Mouse (Mus musculus): Measurements from ENCODE around the gene Il11ra2.
"Not testable (repeated sequence)": the region's sequence is repeated elsewhere in the genome, so short reads cannot be mapped to it uniquely, and the experiment has no call there.

- not testable (repeated sequence) for TF ChIP-seq CTCF, EP300 (IDR thresholded peaks at IDR 0.05; ENCODE audit: low read depth)
Observed at GRCm38 (mm10) chr4:42680374-42681356, 19.0 kb upstream of the Il11ra2 start.

All from heart, postnatal 0 days (tissue).